Mouse (Mus musculus) liver, embryonic 14.5 days (tissue): ENCODE measurements around the gene Fam198a.

Experiments used
- CTCF ChIP-seq: IDR thresholded peaks from 2 replicates; pipeline ENCODE4 v1.5.1; 2016; ENCODE audit warnings: antibody characterized with exemption, low read depth, control low read depth
- EP300 ChIP-seq: IDR thresholded peaks from 2 replicates; pipeline ENCODE4 v1.6.1; 2016; ENCODE audit warnings: antibody characterized with exemption, low read depth

DNA sequence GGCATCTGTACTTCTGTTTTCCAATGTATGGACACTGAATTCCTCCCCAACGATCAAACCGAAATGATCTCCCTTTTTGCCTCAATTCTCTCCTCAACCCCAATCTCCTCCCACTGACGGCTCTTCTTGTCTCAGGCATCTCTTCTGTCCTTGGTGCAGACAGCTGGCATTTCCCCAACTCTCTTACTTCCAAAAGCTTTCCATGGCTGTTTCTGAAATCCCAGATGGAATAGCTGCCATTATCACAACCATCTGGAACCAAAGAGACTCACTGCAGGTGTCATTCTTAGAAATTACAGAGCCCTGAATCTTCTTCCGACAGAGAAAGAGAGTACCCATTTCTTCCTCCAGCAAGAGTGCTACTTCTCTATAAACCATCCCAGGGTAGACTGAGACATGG lies 15.9 kb upstream of the Fam198a start:
- TF ChIP-seq CTCF (no peak), EP300 (no peak)
